Mouse (Mus musculus) ovary, postnatal 36 days (tissue): ENCODE results near the gene 1110051M20Rik.
"Not testable (repeated sequence)": the region's sequence is repeated elsewhere in the genome, so short reads cannot be mapped to it uniquely, and the experiment has no call there.

Experiments used
- DNase-seq: peaks from one replicate; pipeline ENCODE4 v3.0.0; 2022; ENCODE audit warnings: low spot score, mixed read lengths

1110051M20Rik gene

DNA sequence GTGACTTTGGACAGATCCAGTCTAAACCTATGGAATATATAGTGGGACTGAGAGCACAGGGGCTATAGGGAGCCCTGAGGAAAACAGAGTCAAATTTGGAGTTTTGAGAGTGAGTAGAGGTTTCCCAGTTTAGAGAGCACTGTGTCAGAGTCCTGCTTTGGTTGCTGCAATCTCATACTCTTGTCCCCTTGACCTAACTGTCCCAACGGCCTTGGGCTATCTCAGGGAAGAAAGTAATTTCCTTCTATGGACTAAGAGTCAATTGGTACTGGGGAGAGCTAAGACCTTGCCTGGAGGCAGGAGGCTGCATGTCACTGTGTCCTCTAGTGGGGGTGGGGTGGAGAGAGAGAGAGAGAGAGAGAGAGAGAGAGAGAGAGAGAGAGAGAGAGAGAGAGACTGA is 185.7 kb downstream of the 1110051M20Rik start:
- no peak for DNase-seq

DNA sequence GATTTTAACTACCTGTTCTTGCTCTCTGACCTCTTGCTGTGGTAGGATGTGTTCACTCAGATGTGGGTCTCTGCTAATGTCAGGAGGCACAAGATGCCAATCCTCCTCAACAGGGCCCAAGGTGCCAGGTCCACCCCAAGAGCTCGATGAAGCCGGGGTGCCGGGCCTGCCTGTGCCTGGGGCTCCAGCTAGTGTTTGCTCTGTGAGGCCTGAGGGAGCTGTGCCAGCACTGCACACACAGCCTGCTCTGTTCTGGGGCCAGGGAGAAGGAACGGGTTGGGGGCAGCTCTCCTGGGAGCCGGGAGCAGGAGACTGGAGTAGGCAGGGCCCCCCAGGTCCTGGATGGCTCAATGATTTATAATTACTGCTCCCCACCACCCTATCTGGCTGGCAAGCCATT is 186.4 kb downstream of the 1110051M20Rik start:
- DNase-seq, result no peak

DNA sequence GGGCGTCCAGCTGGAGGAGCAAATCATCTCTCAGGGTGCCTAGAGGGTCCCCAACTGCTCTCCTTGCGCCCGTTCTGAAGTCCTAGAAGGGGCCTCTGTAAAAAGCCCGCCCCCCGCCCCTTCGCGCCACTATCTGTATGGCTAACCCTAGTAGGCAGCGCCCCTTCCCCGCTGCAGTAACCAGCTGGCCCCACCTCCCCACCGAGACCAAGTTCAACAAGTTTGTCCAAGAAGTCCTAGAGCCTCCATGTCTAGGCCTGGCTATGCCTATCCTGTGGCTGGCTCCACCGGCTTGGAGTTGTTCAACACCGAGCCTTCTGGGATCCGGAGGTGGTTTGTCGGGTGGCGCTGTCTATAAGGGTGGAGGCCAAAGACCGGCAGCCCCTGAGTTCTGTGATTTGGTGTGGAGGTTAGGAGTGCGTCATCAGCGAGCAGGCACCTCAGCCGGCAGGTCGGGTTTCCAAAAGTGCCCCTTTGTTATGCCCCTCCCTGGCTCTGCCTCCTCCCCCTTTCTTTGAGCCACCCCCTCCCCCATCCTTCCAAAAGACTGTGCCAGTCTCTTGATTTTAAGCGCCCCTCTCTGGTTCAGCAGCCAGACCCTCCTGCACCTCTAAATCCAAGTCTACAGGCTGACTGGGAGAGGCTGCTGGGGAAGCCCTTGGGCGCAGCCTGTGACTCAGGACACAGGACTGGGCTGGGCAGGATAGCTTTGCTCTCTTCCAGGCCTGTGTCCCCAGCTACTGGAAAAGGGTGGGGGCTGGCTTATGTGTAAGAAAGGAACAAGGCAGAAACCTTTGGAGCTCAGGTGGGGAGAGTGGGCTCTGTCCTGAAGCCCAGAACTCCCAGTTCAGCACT is 187.2 kb downstream of the 1110051M20Rik start:
- DNase-seq, result peak; percentile 50

DNA sequence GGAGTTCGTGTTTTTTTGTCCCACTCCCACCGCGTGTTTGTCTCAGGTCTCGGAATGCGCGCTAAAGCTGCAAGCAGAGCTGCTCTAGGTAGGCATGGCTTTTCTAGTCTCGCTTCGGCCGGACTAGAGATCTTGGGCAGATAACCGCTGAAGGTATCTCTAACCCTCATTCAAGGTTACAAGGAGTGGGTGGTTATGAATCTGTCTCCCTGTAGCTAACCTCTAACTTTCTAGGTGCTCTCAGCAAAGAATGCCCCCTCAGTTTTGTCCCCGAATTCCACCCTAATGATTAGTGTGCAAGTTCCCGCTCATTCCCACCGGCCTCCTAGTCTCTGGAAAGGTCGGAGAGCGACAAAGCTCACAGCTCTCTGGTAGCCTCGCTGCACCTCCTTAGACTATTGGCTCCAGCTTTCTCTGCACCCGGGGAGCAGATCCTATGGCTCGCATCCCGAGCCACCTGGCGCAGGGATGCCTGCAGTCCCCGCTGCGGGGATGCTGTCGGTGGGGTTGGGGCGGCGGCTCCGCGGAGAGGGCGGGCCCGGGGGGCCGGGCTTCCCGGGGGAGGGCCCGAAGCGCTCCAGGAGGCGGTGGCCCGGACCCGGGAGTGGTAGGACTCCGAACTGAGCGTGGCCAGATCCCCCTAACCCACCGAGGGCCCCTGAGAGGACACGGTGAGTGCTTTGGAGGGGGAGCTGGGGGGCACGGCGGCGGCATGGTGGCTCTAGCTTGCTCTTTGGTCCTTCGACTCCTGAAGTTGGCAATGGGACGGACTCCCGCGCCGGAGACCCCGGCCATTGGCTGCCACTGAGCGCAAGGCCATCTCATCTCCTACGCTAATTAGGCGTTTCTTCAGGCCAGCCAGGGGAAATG is 188.0 kb downstream of the 1110051M20Rik start:
- peak; percentile 76 for DNase-seq

DNA sequence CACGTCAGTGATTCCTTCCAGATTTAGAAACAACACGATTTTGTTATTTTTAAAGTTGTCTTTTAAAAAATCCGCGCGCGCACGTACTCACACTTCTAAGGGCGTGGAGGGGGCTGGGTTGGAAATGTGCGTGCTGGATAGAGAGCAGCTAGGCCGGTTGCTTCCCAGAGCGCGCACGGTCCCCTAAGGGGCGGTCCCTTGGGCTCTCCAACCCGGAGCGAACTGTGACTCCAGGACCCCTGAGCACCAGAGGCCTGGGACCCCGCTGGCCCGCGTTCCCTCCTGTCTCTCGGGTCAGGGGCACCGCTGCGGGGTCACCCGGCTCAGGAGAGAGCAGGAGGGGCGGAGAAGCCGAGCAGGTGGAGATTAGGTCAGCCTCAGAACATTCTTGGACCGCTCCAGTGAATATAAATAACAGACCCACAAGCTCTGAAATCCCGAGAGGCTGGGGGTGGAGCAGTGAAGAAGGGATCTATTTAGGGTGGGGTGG is 188.8 kb downstream of the 1110051M20Rik start, which contains the start of gene Pacsin3:
Gene Pacsin3, plus strand, starts transcription at position 294 of the 490 bp plus-strand sequence.
- peak; percentile 51 for DNase-seq

DNA sequence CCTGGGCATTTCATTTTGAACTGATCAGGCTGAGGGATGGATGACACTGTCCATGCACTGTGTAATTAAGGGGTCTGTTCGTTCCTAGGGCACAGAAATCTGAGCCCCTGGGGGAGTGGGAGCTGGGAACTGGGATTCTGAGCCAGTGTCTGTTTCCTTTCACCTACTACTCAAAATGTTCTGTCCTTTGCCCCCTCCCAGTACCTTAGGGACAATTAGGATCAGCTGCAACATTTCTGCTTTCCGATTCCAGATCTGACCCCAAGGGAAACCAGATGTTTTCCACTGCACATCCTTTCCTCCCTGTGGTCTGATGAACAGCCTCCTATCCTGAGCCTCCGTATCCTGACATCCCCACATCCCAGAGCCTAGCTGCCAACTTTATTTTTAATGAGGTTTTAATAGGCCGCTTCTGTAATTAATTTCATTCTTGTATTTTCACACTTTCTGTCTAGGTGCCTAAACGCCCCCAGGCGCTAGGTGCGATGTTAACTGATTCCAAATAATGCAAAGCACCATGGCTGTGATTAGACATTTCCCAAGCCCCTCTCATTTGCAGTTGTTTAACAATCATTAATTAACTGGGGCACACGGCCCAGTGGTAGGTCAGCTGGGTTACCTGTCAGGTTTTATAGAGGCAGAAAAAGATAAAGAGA is 189.7 kb downstream of the 1110051M20Rik start:
- DNase-seq, result no peak

DNA sequence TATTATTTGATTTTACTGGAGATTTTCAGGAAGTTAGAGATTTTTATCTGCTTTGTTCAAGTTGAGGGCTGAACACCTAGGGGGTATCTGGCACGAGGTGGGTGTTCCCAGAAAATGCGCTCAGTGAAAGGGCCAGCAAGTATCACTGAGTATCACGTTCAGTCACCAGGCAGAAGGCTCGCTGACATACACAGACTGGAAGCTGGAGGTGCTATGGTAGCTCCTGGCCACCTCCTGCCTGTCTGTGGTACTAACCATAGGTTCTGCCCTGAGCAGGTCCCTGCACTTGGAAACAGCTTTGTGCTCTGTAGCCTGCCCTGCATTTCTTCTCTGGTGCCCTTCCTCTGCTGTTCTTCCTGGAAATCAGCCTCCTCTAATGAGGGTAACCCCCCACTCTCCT is 192.0 kb downstream of the 1110051M20Rik start:
- no peak for DNase-seq

DNA sequence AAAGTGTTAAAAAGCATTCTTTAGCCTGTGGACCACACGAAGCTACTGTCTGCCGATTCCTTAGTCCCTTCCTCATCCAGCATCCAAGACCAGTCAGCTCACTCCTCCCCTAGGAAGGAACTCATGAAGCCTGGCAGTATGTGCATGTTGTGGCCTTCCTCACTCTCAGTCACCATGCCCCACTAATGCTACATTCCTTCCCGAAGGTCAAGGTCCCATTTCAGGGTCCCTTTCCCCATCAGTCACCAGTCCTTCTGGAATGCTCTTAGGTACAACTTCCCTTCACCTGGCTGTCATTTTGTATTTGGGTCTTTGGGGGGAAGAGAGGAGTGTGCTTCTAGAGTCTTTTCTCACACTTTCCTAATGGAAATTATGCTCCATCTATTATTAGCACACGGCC is 192.5 kb downstream of the 1110051M20Rik start:
- DNase-seq, result no peak

DNA sequence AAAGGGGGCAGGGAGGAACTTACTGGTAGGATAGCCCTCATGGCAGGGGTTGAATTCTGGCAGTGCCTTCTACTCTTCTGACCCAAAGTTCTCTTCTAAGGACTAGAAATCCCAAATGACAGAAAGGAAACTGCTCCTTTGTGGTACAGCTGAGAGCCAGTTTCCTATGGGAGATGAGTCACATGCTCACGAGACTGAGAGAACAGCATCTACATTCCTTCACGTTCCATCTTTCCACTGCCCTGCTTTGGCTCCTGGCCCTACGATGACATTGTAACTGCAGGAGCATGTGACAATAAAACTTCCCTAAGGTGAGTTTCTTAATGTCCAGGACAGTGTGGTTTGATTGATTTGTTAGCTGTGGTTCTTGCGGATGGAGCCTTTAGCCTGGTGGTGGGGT is 196.1 kb downstream of the 1110051M20Rik start:
- no peak for DNase-seq

DNA sequence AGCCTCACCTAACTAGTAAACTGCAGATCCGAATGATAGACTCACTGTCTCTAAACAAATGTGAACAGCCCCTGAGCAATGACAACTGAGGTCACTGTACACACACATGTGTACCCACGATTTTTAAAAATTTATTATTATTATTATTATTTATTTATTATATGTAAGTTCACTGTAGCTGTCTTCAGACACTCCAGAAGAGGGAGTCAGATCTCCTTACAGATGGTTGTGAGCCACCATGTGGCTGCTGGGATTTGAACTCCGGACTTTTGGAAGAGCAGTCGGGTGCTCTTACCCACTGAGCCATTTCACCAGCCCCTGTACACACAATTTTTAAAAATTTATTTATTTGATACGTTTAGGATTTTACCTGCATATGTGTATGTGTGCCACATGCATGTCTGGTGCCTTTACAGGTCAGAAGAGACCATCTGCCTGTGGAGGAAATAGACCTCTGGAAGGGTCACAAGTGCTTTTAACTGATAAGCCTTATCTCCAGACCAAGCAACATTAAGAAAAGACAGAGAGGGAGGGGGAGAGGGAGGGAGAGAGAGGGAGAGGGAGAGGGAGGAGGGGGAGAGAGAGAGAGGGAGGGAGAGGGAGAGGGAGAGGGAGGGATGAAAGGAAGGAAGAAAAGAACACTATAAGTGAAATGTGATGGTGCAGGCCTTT is 199.8 kb downstream of the 1110051M20Rik start:
- no peak for DNase-seq

DNA sequence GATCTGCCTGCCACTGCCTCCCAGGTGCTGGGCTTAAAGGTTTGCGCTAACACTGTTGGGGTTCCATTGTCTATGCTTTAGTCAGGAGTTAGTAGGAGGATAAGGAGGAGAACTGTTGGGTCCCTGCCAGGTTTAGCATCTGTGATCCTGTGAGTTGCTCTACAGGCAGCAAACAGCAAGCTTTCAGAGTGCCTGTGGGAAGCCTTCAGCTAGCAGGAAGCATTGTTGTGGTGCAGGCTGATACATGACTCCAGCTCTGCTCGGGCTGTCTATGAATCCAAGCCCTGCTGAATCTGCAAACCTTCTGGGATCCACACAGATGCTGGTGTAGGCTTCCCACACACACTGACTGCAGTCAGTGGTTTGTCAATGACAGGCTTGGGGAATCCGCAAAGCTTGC is 201.1 kb downstream of the 1110051M20Rik start:
- DNase-seq, result no peak

DNA sequence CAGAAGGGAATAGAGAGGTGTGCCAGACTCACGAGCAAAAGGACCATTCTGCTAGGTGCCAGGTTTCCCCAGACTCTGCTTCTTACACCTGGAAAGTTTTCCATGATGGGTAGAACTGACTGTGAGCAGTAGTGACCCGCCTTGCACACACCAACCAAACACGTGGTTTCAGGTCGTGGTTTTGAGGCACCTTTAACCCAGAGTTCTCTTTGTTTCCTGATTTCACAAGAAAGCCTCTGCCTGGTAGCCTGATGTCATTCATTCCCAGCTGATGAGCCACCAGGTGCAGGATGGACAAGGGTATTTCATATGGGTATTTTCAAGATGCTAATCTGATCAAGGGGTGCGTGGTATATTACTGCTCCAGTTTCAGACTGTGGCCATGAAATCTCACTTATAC is 202.0 kb downstream of the 1110051M20Rik start:
- no peak for DNase-seq

DNA sequence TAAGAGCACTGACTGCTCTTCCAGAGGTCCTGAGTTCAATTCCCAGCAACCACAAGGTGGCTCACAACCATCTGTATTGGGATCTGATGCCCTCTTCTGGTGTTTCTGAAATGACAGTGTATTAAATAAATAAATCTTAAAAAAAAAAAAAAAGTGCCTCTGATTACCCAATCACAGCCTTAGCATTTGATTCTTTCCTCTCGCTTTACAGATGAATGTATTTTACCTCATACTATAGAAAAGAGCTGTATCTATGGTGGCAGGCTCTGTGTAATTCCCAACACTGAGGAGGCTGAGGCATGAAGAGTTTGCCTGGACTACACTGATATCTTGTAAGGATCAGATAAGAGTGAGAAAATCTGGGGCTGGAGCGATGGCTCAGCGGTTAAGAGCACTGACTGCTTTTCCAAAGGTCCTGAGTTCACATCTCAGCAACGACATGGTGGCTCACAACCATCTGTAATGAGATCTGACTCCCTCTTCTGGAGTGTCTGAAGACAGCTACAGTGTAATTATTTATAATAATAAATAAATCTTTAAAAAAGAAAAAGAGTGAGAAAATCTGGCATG is 206.9 kb downstream of the 1110051M20Rik start:
- DNase-seq, result not testable (repeated sequence)

DNA sequence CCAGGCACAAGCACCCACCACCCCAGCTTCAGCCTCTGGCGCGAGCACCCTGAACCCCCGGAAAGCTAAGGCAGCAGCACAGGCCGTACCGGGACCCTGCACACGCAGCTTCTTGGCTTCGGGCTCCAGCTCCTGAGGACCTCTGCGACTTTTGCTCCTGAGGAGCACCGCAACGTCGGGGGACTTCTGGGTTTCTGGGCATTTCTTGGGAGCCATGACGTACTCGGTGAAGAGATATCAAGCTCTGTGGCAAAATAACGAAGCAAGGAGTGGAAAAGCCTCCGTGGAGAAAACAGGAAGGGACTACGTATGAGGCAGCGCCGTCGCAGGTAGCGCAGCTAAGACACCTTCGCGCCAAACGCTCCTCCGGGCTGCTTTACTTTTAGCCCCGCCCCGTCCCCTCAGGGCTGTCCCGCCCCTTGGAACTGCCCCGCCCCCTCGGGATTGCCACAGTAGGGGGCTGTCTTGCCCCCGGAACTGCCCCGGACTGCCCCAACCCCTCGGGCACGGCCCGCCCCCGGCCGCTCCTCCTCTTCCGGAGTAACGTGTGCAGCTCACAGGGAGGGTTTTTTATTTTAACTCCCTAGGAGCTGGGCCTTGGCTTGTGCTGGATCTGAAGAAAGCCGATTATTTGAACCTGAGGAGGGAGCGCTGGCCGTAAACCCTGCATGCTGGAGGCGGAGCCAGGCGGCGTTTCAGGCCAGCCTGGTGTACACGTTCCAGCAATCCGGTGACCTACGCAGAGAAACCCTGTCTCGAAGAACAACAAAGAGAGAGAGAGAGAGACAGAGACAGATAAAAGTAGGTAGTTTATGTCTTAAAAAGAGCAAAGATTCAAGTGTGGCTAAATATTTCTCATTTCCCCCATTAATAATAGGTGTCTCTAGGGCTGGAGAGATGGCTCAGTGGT is 207.6 kb downstream of the 1110051M20Rik start, which contains the start of gene Ddb2:
Gene Ddb2, minus strand, starts transcription at position 382 of the 910 bp plus-strand sequence.
- DNase-seq, result peak; percentile 94

DNA sequence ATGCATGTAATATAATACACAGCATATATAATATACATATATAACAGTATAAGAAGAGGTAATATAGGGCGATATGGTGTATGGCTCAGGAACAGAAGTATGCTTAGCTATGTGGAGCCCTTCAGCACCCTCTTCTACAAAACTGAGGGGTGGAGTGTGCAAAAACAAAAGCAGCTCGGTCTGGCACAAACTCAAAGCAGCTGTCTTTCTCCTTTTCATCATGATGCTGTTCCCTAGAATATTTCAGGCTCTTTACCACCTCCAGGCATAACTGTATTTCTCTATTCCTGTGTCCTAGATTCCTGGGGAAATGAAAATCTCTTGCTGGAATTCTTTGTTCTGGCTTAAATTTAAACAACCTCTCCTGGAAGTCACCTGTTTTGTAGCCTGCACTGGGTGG is 214.8 kb downstream of the 1110051M20Rik start:
- DNase-seq, result no peak
